Mouse (Mus musculus): ENCODE data around the gene Rabggtb. TPM values are rescaled to one million over a fixed set of nuclear protein-coding genes. Genes with fewer than 3 reads are reported as not detected.

Gene Rabggtb
- total and polyA plus RNA-seq, 2 experiments from 2014 or later: 56.4 to 159 TPM

DNA sequence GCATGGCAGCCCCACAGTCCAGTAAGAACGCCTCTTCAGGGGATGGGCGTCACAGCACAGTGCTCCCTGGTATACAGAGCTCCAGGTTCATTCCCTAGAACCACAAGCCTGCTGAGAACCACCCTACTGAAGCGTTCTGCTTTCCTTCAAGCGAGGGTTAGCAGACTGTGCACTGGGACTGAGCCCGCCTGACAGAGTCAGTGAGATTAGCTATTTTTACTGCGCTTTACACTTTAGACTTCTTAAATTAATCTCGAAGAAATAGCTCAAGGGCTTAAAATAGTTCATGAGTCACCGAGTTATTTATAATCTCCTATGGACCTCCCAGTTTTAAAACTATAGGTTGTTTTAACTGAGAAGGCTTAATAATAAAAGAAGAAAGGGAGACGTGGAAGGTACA, 23.1 kb upstream of the Rabggtb start:
- peak overlapping the region; percentile 26; the same call in 1 of the 2 replicates for H3K4me2 ChIP-seq (ENCODE audit: low read depth, low read length)
- H3K9me3 ChIP-seq (replicated peaks; ENCODE audit: control insufficient read depth, low read length): no peaks in the 10 kb centered on the region
- peaks cover 71% of the 10 kb centered on the region for H3K36me3 ChIP-seq (replicated peaks; ENCODE audit: control insufficient read depth, insufficient read depth, low read length)
- 0 out of 2 replicates have a peak overlapping the region, but pooled peaks have one; percentile 29 for H3K9ac ChIP-seq (replicated peaks; ENCODE audit: low read depth, low read length)
- TF ChIP-seq CTCF (IDR thresholded peaks at IDR 0.05; ENCODE audit: low read depth) (no peak), EP300 (IDR thresholded peaks at IDR 0.05; ENCODE audit: low read depth) (peak; percentile 66; the same call in 1 of the 2 replicates)
- 30% methylated on average over 9 of the region's 9 CpGs for WGBS
- H3K4me1 ChIP-seq (ENCODE audit: control insufficient read depth, insufficient read depth): peaks cover 9% of the 10 kb centered on the region
- no peaks in the 10 kb centered on the region for H3K27me3 ChIP-seq (ENCODE audit: control insufficient read depth, insufficient read depth, low read length)
- DNase-seq (ENCODE audit: low spot score) (peak; percentile 94), ATAC-seq (ENCODE audit: insufficient read depth, low read depth) (peak; percentile 89)
- no peak overlapping the region for H3K4me3 ChIP-seq (ENCODE audit: low read depth, low read length)
- peak overlapping the region; percentile 96 for H3K27ac ChIP-seq (ENCODE audit: low read depth)

DNA sequence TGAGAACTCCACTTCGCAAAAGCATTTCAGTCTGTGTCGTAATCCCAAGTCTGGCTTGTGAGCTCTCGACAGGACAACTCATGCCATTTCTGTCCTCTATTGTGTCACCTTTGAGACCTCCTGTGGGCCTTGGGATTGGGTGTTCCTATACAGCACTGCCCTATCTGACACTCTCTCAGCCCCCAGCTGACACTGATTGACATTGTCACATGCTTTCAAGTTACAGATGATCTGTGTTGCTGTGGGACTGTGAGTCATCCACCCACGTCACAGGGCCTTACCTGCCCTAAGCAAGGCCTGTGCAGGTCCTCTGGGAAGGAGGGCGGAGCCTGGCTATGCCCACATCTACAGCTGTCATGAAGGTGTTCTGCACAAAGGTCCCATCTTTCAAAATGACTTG, 19.7 kb upstream of the Rabggtb start:
- WGBS: 85% methylated on average over 5 of the region's 5 CpGs
- DNase-seq (ENCODE audit: low spot score) (no peak), ATAC-seq (ENCODE audit: insufficient read depth, low read depth) (no peak)
- Histone ChIP-seq H3K4me1 (ENCODE audit: control insufficient read depth, insufficient read depth) (peaks cover 9% of the 10 kb centered on the region), H3K4me3 (ENCODE audit: low read depth, low read length) (no peak overlapping the region), H3K27ac (ENCODE audit: low read depth) (no peak overlapping the region), H3K36me3 (replicated peaks; ENCODE audit: control insufficient read depth, insufficient read depth, low read length) (peaks cover 76% of the 10 kb centered on the region), H3K9me3 (replicated peaks; ENCODE audit: control insufficient read depth, low read length) (no peaks in the 10 kb centered on the region), H3K9ac (replicated peaks; ENCODE audit: low read depth, low read length) (no peak overlapping the region), H3K4me2 (ENCODE audit: low read depth, low read length) (no peak overlapping the region), H3K27me3 (ENCODE audit: control insufficient read depth, insufficient read depth, low read length) (no peaks in the 10 kb centered on the region)
- TF ChIP-seq CTCF (IDR thresholded peaks at IDR 0.05; ENCODE audit: low read depth) (no peak), EP300 (IDR thresholded peaks at IDR 0.05; ENCODE audit: low read depth) (no peak)

DNA sequence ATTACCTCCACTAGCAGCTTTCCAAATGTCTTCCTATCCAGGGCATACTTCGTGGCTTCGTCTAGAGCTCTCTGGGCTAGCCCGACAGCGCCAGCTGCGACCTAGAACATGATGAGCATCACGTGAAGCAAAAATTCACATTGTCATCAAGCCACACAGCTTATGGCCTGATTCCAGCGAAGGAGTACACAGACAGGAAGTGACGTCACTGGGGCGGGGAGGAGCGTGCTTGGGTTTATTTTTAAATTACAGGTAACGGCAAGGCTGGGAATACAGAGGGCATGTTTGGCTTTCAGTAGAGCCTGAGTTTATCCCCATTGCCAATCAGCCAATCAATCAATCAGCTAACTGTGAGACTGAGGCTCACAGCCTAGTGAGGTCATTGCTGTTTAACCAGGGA, 16.7 kb upstream of the Rabggtb start:
- H3K27me3 ChIP-seq (ENCODE audit: control insufficient read depth, insufficient read depth, low read length): no peaks in the 10 kb centered on the region
- no peak overlapping the region for H3K4me2 ChIP-seq (ENCODE audit: low read depth, low read length)
- no peak overlapping the region for H3K4me3 ChIP-seq (ENCODE audit: low read depth, low read length)
- no peak overlapping the region for H3K27ac ChIP-seq (ENCODE audit: low read depth)
- no peak for DNase-seq (ENCODE audit: low spot score)
- H3K9me3 ChIP-seq (replicated peaks; ENCODE audit: control insufficient read depth, low read length): no peaks in the 10 kb centered on the region
- TF ChIP-seq EP300 (IDR thresholded peaks at IDR 0.05; ENCODE audit: low read depth) (no peak), CTCF (IDR thresholded peaks at IDR 0.05; ENCODE audit: low read depth) (no peak)
- H3K9ac ChIP-seq (replicated peaks; ENCODE audit: low read depth, low read length): no peak overlapping the region
- 78% methylated on average over 11 of the region's 11 CpGs for WGBS
- peaks cover 83% of the 10 kb centered on the region for H3K36me3 ChIP-seq (replicated peaks; ENCODE audit: control insufficient read depth, insufficient read depth, low read length)
- no peak for ATAC-seq (ENCODE audit: insufficient read depth, low read depth)
- no peaks in the 10 kb centered on the region for H3K4me1 ChIP-seq (ENCODE audit: control insufficient read depth, insufficient read depth)

DNA sequence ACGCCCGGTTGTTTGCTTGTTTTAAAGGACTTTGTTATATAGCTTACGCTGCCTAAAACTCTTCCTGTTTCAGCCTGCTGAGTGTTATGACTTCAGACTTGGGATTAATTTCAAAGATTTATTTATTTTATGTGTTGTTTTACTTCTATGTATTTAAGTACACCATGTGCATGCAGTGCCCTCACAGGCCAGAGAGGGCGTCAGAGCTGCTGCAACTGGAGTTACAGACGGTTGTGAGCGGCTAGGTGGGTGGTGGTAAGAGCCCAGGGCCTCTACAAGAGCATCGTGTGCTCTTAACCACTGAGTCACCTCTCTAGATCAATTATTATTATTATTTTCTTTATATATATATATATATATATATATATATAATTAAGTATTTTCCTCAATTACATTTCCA, 13.5 kb upstream of the Rabggtb start:
- Histone ChIP-seq H3K27me3 (ENCODE audit: control insufficient read depth, insufficient read depth, low read length) (no peaks in the 10 kb centered on the region), H3K4me1 (ENCODE audit: control insufficient read depth, insufficient read depth) (no peaks in the 10 kb centered on the region), H3K27ac (ENCODE audit: low read depth) (no peak overlapping the region), H3K4me3 (ENCODE audit: low read depth, low read length) (no peak overlapping the region), H3K36me3 (replicated peaks; ENCODE audit: control insufficient read depth, insufficient read depth, low read length) (peaks cover 79% of the 10 kb centered on the region), H3K9me3 (replicated peaks; ENCODE audit: control insufficient read depth, low read length) (no peaks in the 10 kb centered on the region), H3K4me2 (ENCODE audit: low read depth, low read length) (no peak overlapping the region), H3K9ac (replicated peaks; ENCODE audit: low read depth, low read length) (no peak overlapping the region)
- no peak for TF ChIP-seq EP300 (IDR thresholded peaks at IDR 0.05; ENCODE audit: low read depth)
- TF ChIP-seq CTCF (IDR thresholded peaks at IDR 0.05; ENCODE audit: low read depth): no peak
- ATAC-seq (ENCODE audit: insufficient read depth, low read depth): no peak
- DNase-seq (ENCODE audit: low spot score): no peak
- WGBS: 90% methylated on average over 7 of the region's 7 CpGs

DNA sequence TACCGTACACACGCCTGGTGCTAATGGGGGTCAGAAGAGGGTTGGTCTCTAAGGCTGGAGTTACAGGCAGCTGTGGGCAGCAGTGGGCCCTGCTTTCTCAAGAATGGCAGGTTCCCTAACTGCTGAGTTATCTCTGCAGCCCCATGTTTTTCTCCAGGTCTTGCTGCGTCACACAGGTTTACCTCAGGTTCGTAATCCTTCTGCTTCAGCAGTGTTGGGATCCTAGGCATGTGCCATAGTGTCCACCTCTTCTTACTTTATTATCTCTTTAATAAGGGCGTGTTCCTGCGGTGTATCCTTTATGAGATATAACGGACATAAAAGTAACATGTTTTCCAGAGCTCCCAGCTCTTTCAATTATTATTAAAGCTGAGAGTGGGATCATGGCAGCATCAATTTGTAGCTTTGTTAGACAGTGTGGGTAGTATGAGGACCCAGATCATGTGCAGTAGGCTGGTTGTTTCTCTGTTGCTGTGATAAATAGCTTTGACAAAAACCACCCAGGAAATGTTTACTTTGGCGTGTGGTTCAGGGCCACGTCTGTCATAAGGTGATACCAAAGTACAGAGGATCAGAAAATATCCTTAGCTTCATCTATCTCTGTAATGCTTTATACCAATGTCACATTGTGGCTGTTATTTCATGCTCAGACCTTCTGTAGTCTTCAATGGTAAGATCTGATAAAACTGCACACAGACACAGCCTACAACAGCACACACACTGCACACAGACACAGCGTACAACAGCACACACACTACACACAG, 8.5 kb upstream of the Rabggtb start:
- ATAC-seq (ENCODE audit: insufficient read depth, low read depth) (no peak), DNase-seq (ENCODE audit: low spot score) (no peak)
- Histone ChIP-seq H3K4me1 (ENCODE audit: control insufficient read depth, insufficient read depth) (no peaks in the 10 kb centered on the region), H3K9me3 (replicated peaks; ENCODE audit: control insufficient read depth, low read length) (no peaks in the 10 kb centered on the region), H3K36me3 (replicated peaks; ENCODE audit: control insufficient read depth, insufficient read depth, low read length) (peaks cover 45% of the 10 kb centered on the region), H3K4me2 (ENCODE audit: low read depth, low read length) (no peak overlapping the region), H3K4me3 (ENCODE audit: low read depth, low read length) (no peak overlapping the region), H3K9ac (replicated peaks; ENCODE audit: low read depth, low read length) (no peak overlapping the region), H3K27ac (ENCODE audit: low read depth) (no peak overlapping the region), H3K27me3 (ENCODE audit: control insufficient read depth, insufficient read depth, low read length) (no peaks in the 10 kb centered on the region)
- TF ChIP-seq EP300 (IDR thresholded peaks at IDR 0.05; ENCODE audit: low read depth): no peak
- TF ChIP-seq CTCF (IDR thresholded peaks at IDR 0.05; ENCODE audit: low read depth): no peak
- WGBS: 88% methylated on average over 10 of the region's 10 CpGs

DNA sequence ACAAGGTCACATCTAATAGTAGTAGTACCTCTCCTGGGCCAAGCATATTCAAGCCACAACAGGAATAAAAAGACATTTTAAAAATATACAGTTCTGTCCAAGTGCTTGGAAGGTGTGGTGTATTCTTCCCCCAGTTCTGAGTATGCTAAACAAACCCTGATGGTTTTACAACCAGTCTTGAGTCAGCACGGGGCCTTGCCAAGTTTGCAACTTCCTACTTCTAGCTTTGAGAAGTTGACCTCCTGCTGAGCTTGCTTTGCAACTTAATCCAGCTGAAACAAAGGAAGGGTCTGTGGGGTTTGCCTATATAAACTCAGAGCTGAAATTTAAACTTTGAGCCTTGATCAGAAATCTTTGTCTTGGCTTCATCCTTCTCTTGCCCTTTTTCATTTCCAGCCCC, 4.4 kb upstream of the Rabggtb start:
- ATAC-seq (ENCODE audit: insufficient read depth, low read depth): no peak

More for the DNA sequence above, 4.4 kb upstream of the Rabggtb start:
- H3K9me3 ChIP-seq (replicated peaks; ENCODE audit: control insufficient read depth, low read length): no peaks in the 10 kb centered on the region
- peaks cover 13% of the 10 kb centered on the region for H3K36me3 ChIP-seq (replicated peaks; ENCODE audit: control insufficient read depth, insufficient read depth, low read length)
- H3K9ac ChIP-seq (replicated peaks; ENCODE audit: low read depth, low read length): no peak overlapping the region
- WGBS: 31% methylated on average over 1 of the region's 1 CpGs
- no peaks in the 10 kb centered on the region for H3K27me3 ChIP-seq (ENCODE audit: control insufficient read depth, insufficient read depth, low read length)
- no peak overlapping the region for H3K4me3 ChIP-seq (ENCODE audit: low read depth, low read length)
- no peak overlapping the region for H3K4me2 ChIP-seq (ENCODE audit: low read depth, low read length)
- TF ChIP-seq EP300 (IDR thresholded peaks at IDR 0.05; ENCODE audit: low read depth) (no peak), CTCF (IDR thresholded peaks at IDR 0.05; ENCODE audit: low read depth) (no peak)
- H3K4me1 ChIP-seq (ENCODE audit: control insufficient read depth, insufficient read depth): peaks cover 6% of the 10 kb centered on the region
- DNase-seq (ENCODE audit: low spot score): no peak
- H3K27ac ChIP-seq (ENCODE audit: low read depth): no peak overlapping the region

Data from heart, postnatal 0 days (tissue).